Mouse (Mus musculus) liver, embryonic 13.5 days (tissue): ENCODE measurements around the gene Trmt61a. TPM values are rescaled to one million over a fixed set of nuclear protein-coding genes. Genes with fewer than 3 reads are reported as not detected.

Experiments
- ATAC-seq: fragments of 200-750 bp; cut with Nextera tagmentation; 2 replicates; pipeline ENCODE4 v1.8.0; 2017; ENCODE audit warnings: low read depth, mild to moderate bottlenecking, moderate number of reproducible peaks, moderate library complexity
- DNase-seq: peaks from one replicate; pipeline ENCODE4 v3.0.0; 2022
- H3K27ac ChIP-seq: fragments of 300-500 bp; sonication (generic); 2 replicates; pipeline ENCODE4 v1.5.1; 2015; ENCODE audit warnings: moderate library complexity, mild to moderate bottlenecking, inconsistent platforms
- H3K27me3 ChIP-seq: fragments of 300-500 bp; sonication (generic); 2 replicates; pipeline ENCODE4 v1.6.1; 2015; ENCODE audit warnings: mild to moderate bottlenecking, inconsistent platforms
- H3K36me3 ChIP-seq: fragments of 300-500 bp; sonication (generic); 2 replicates; pipeline ENCODE4 v1.6.1; 2015; ENCODE audit warnings: mild to moderate bottlenecking, inconsistent platforms
- H3K4me1 ChIP-seq: fragments of 300-500 bp; sonication (generic); replicated peaks from 2 replicates; pipeline ENCODE4 v1.6.1; 2015; ENCODE audit warnings: inconsistent platforms
- H3K4me2 ChIP-seq: fragments of 300-500 bp; sonication (generic); 2 replicates; pipeline ENCODE4 v1.6.1; 2015; ENCODE audit warnings: inconsistent platforms, mild to moderate bottlenecking, moderate library complexity
- H3K4me3 ChIP-seq: fragments of 300-500 bp; sonication (generic); replicated peaks from 2 replicates; pipeline ENCODE4 v1.5.1; 2015; ENCODE audit warnings: mild to moderate bottlenecking, inconsistent platforms
- H3K9ac ChIP-seq: fragments of 300-500 bp; sonication (generic); 2 replicates; pipeline ENCODE4 v1.6.1; 2015; ENCODE audit warnings: mild to moderate bottlenecking, inconsistent platforms
- H3K9me3 ChIP-seq: fragments of 300-500 bp; sonication (generic); replicated peaks from 2 replicates; pipeline ENCODE4 v1.6.1; 2016; ENCODE audit warnings: inconsistent platforms
- WGBS: fragments of 180-500 bp; shearing (Covaris S2); methylation state at CpG from one replicate; pipeline ENCODE4 v1.1.7; 2015; ENCODE audit not compliant: insufficient replicate concordance; 5-methylcytosine and 5-hydroxymethylcytosine counted together
- polyA plus RNA-seq: library from polyadenylated mRNA; unstranded; fragments of >200 nt; fragmentation: Nextera tagmentation; extraction: Ambion mirVana; gene quantifications from 2 replicates; pipeline ENCODE4 v1.2.1, GENCODE M21; 2015

Trmt61a gene
- polyA plus RNA-seq, 1 experiment from 2014 or later = 13.2 TPM

DNA sequence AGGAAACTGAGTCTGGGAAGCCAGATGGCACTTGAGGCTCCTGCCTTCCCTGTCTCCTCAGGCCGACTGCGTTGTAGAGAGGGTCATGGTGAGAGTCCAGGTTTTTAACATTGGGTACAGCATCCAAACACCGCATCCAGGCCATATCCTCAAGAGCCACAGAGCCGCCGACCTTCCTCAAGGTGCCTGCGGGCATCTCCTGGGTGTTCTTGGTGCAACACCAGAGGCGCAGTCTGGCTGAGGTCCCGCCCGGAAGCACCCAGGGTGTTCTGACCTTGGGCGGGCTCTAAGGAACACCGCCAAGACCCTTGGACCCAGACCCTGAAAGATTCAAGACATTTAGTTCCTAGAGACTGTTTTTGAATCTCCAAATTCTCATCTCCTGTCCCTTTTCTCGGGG, 5.3 kb upstream of the Trmt61a start:
- Histone ChIP-seq H3K27ac (no peak overlapping the region), H3K4me2 (peak overlapping the region; percentile 69), H3K4me3 (peak overlapping the region; percentile 54), H3K27me3 (peaks cover 75% of the 10 kb centered on the region), H3K9ac (no peak overlapping the region), H3K36me3 (no peaks in the 10 kb centered on the region), H3K9me3 (no peaks in the 10 kb centered on the region), H3K4me1 (peaks cover 62% of the 10 kb centered on the region)
- ATAC-seq (no peak), DNase-seq (no peak)
- 17% methylated on average over 12 of the region's 12 CpGs for WGBS

DNA sequence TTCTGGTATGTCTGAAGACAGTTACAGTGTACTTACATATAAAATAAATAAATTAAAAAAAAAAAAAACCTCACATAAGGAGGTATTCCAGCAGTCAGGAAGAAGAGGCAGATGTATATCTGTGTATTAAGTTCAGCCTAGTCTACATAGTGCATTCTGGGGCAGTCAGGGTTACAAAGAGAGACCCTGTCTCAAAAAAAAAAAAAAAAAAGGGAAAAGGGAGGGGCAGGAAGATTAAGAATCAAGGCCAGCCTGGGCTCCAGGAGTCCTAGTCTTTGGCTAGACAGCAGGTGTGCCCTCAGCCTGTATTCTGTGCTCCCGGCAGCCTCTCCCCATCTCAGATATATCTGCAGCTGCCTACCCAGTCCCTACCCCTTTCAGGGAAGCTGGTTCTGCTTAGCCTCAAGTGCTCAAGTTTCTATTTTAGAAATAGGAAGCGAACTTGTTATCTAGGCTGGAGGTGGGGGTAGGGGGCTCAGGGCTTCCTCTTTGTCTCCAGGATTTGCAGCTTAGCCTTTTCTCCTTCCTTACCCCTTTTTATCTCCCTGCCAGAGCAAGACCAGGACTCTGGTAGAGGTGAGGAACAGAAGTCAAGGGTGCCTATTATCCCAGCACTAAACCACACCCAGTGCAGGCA, 2.9 kb upstream of the Trmt61a start:
- Histone ChIP-seq H3K27me3 (peaks cover 60% of the 10 kb centered on the region), H3K36me3 (peaks cover 4% of the 10 kb centered on the region; the same call in 1 of the 2 replicates), H3K9me3 (no peaks in the 10 kb centered on the region), H3K9ac (no peak overlapping the region), H3K27ac (no peak overlapping the region), H3K4me2 (no peak overlapping the region), H3K4me1 (peaks cover 60% of the 10 kb centered on the region), H3K4me3 (no peak overlapping the region)
- no peak for ATAC-seq
- WGBS = 9% methylated on average over 2 of the region's 2 CpGs
- no peak for DNase-seq

DNA sequence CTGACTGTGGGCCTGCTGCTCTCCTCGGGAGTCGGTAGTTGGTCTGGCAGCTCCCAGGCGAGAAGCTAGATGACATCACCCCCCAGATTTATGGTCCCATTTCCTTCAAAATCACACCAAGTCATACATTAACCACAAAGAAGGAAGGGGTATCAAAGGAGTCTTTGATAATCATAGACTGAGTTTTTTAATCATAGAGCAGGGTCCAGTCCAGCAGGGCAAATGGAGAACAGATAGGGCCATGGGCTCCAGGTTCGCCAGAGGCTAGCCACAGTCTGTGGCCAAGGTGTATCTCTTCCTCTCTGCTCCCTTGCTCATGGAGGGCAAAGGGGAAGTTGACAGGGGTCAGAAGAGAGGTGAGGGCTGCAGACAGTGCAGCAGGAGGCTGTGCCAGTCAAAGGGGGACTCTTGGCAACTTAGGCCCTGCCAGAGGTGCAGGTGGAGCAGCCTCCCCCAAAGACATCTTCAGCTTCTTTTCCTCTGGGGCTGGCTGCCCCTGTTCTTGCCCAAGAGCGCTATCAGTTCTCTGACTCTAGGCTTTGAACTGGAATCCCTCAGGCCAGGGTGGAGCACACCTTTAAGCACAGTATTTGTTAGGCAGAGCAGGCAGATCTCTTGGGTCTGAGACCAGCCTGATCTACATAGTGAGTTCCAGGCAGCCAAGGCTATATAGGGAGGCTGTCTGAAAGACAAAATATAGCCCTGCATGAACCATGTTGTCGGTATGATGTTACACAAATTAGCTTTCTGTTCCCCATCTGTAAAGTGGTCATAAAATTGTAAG, 1.9 kb upstream of the Trmt61a start:
- H3K4me1 ChIP-seq = peaks cover 53% of the 10 kb centered on the region
- peaks cover 50% of the 10 kb centered on the region for H3K27me3 ChIP-seq
- H3K36me3 ChIP-seq = peaks cover 15% of the 10 kb centered on the region
- WGBS = 56% methylated on average over 6 of the region's 6 CpGs
- H3K4me2 ChIP-seq = no peak overlapping the region
- H3K9ac ChIP-seq = no peak overlapping the region
- no peak for ATAC-seq
- H3K9me3 ChIP-seq = no peaks in the 10 kb centered on the region
- no peak for DNase-seq
- H3K4me3 ChIP-seq = no peak overlapping the region
- no peak overlapping the region for H3K27ac ChIP-seq

DNA sequence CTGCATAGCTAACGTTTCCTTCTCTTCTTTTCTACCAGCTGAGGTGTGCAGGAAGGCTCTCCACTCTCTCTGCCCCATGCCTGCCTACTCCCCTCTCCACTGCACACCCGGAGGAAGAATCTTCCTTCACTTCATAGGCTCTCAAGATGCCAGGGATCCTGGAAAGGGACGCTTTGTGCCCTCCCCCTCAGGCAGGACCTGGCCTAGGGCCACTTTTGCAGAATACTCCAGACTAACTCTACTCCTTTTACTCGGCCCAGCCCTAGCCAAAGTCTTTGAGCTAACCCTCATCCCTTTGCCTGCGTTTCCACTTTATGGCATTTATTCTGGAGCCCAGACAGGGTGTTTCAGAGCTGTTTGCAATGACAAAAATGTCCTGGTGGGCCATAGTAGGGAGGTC, 484 bp upstream of the Trmt61a start:
- WGBS = 32% methylated on average over 5 of the region's 5 CpGs
- ATAC-seq = peak; percentile 10; the same call in 1 of the 2 replicates

DNA sequence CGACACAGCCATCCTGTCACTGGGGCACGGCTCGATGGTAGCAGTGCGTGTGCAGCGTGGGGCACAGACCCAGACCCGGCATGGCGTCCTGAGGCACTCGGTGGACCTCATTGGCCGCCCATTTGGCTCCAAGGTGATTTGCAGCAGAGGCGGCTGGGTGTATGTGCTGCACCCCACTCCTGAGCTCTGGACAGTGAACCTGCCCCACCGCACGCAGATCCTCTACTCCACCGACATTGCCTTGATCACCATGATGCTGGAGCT, 697 bp downstream of the Trmt61a start:
- ATAC-seq = 0 out of 2 replicates have a peak, but pooled peaks have one; percentile 1
- under 1% methylated on average over 13 of the region's 13 CpGs for WGBS
- peaks cover 24% of the 10 kb centered on the region for H3K27me3 ChIP-seq
- H3K9me3 ChIP-seq = no peaks in the 10 kb centered on the region
- peak overlapping the region; percentile 89 for H3K4me3 ChIP-seq
- H3K27ac ChIP-seq = peak overlapping the region; percentile 43
- peaks cover 44% of the 10 kb centered on the region for H3K4me1 ChIP-seq
- H3K36me3 ChIP-seq = peaks cover 40% of the 10 kb centered on the region
- peak overlapping the region; percentile 84 for H3K9ac ChIP-seq
- peak overlapping the region; percentile 90 for H3K4me2 ChIP-seq
- no peak for DNase-seq

More for the DNA sequence above, 484 bp upstream of the Trmt61a start:
- Histone ChIP-seq H3K4me3 (peak overlapping the region; percentile 89), H3K36me3 (peaks cover 29% of the 10 kb centered on the region), H3K27ac (peak overlapping the region; percentile 86), H3K27me3 (peaks cover 36% of the 10 kb centered on the region), H3K9ac (peak overlapping the region; percentile 84), H3K4me2 (peak overlapping the region; percentile 90), H3K9me3 (no peaks in the 10 kb centered on the region), H3K4me1 (peaks cover 43% of the 10 kb centered on the region)
- DNase-seq = no peak

DNA sequence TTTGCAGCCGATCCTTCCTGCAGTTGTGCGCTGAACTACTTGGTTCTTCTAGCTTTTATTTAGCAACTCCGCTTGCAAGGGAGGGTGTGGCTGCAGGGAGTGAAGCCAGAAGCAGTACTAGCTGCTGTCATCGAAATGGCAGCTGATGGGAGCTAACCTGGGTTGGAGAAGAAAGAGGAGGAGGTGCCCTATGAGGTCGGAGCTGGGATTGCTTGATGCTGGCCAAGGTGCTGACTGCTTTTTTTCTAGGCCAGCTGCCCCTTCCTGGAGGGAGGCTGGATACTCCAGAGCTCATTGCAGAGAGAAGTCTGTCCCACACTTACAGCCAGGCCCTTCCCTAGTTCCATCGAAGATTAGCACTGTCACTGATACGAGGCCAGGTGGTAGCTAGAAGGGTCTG, 1.1 kb downstream of the Trmt61a start:
- peaks cover 20% of the 10 kb centered on the region for H3K27me3 ChIP-seq
- H3K9me3 ChIP-seq = no peaks in the 10 kb centered on the region
- H3K4me1 ChIP-seq = peaks cover 44% of the 10 kb centered on the region
- ATAC-seq (no peak), DNase-seq (no peak)
- WGBS = 15% methylated on average over 7 of the region's 7 CpGs
- peak overlapping the region; percentile 84 for H3K9ac ChIP-seq
- peak overlapping the region; percentile 89 for H3K4me3 ChIP-seq
- peak overlapping the region; percentile 90 for H3K4me2 ChIP-seq
- peak overlapping the region; percentile 43 for H3K27ac ChIP-seq
- peaks cover 44% of the 10 kb centered on the region for H3K36me3 ChIP-seq

DNA sequence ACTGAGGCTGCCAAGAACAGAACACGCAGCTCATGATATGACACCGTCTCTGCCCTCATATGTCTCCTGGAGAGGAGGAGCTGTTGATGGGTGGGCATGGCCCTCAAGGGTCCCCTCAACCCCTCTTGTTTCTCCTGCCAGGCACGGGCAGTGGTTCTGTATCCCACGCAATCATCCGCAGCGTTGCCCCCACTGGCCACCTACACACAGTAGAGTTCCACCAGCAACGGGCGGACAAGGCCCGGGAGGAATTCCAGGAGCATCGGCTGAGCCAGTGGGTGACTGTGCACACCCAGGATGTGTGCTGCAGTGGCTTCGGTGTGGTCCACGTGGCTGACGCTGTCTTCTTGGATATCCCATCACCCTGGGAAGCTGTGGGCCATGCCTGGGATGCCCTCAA, 2.8 kb downstream of the Trmt61a start:
- DNase-seq (no peak), ATAC-seq (no peak)
- H3K4me3 ChIP-seq = no peak overlapping the region
- no peaks in the 10 kb centered on the region for H3K9me3 ChIP-seq
- H3K27ac ChIP-seq = no peak overlapping the region
- H3K9ac ChIP-seq = 0 out of 2 replicates have a peak overlapping the region, but pooled peaks have one; percentile 13
- H3K4me1 ChIP-seq = peaks cover 38% of the 10 kb centered on the region
- H3K27me3 ChIP-seq = 0 out of 2 replicates have a peak, but pooled peaks cover 5% of the 10 kb centered on the region
- no peak overlapping the region for H3K4me2 ChIP-seq
- peaks cover 44% of the 10 kb centered on the region for H3K36me3 ChIP-seq
- WGBS = 88% methylated on average over 13 of the region's 13 CpGs

DNA sequence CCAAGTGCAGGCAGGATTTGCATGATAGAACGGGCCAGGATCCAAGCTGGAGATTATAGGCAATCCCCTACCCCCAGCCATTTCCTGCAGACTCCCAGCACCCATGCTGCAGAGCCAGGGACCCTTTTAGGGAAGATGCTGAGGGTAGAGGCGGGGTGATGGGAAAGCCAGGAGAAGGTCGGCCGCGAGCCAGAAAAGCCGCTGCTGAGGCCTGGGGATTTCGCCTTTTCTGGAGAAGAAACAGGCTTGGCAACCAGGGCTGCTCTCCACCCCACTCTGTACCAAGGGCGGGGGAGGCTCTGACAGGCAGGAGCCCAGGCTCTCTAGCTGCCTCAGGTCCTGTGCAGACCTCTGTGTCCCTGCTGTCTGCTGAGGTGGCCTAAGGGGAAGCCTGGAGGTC, 3.4 kb downstream of the Trmt61a start:
- H3K9me3 ChIP-seq = no peaks in the 10 kb centered on the region
- H3K4me2 ChIP-seq = no peak overlapping the region
- WGBS = 74% methylated on average over 8 of the region's 8 CpGs
- H3K27ac ChIP-seq = no peak overlapping the region
- peaks cover 44% of the 10 kb centered on the region for H3K36me3 ChIP-seq
- no peak overlapping the region for H3K9ac ChIP-seq
- peaks cover 34% of the 10 kb centered on the region for H3K4me1 ChIP-seq
- H3K27me3 ChIP-seq = no peaks in the 10 kb centered on the region
- no peak for ATAC-seq
- no peak overlapping the region for H3K4me3 ChIP-seq
- no peak for DNase-seq

DNA sequence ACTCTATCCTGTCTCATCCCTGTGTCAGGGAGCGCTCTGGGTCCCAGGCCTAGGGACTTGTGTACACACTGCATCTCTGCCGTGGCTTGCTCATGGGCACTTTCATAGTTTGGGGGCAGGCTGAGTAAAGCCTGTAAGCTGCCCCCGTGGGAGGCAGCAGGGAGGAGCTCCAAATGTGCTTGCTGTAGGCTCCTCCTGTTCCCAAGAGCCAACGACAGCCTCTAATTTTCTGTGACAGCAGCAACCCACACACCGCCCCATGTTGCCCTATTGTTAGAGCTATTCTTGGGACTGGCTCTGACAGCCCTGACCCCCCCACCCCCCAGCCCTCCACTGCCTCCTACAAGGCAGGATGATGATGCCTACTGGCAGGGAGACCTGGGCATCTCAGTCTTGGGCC, 4.1 kb downstream of the Trmt61a start:
- Histone ChIP-seq H3K9ac (no peak overlapping the region), H3K4me3 (no peak overlapping the region), H3K9me3 (no peaks in the 10 kb centered on the region), H3K27ac (no peak overlapping the region), H3K4me1 (peaks cover 33% of the 10 kb centered on the region), H3K36me3 (peaks cover 44% of the 10 kb centered on the region), H3K27me3 (no peaks in the 10 kb centered on the region), H3K4me2 (no peak overlapping the region)
- no peak for DNase-seq
- no peak for ATAC-seq
- WGBS = 74% methylated on average over 5 of the region's 5 CpGs

DNA sequence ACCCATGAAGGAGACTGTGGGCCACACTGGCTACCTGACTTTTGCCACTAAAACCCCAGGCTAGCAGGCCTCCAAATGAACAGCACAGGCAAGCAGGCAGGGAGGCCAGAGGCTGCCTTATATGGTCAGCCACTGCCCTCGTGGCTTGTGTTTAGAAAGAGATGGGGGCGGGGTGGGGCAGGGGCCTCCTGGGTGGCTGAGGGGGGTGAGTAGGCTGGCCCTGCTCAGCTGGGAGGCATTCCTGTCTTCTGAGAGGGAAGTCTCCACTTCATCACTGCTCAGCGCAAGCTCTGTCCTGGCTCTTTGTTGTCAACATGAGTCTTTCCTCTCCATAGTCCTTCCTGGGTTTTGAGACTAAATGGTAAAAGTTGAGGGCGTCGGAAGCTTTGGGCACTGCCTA, 4.9 kb downstream of the Trmt61a start:
- Histone ChIP-seq H3K27me3 (0 out of 2 replicates have a peak, but pooled peaks cover 4% of the 10 kb centered on the region), H3K36me3 (peaks cover 44% of the 10 kb centered on the region), H3K4me3 (no peak overlapping the region), H3K9ac (no peak overlapping the region), H3K4me2 (no peak overlapping the region), H3K27ac (no peak overlapping the region), H3K9me3 (no peaks in the 10 kb centered on the region), H3K4me1 (peaks cover 26% of the 10 kb centered on the region)
- DNase-seq = no peak
- WGBS = 62% methylated on average over 5 of the region's 5 CpGs
- no peak for ATAC-seq

DNA sequence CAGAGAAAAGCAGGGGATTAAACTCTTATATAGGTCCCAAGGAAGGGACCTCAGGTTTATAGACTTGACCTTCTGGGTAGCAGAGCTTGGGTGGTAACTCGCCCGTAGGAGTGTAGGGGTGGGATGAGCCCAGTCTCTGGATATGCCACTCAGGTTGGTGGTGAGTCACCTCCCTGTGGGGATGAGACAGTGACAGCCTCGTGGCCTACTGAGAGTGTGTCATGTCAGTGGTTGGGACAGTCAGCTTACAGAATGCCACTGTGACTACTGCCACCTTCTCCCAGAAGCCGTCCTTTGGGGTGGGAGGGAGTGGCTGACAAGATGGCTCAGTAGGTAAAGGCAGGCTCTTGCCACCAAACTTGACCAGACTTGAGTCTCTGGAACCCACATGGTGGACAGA, 8.5 kb downstream of the Trmt61a start:
- no peak overlapping the region for H3K4me3 ChIP-seq
- DNase-seq (no peak), ATAC-seq (no peak)
- 53% methylated on average over 4 of the region's 4 CpGs for WGBS
- H3K4me1 ChIP-seq = peaks cover 8% of the 10 kb centered on the region
- 0 out of 2 replicates have a peak, but pooled peaks cover 4% of the 10 kb centered on the region for H3K27me3 ChIP-seq
- H3K36me3 ChIP-seq = peaks cover 25% of the 10 kb centered on the region
- H3K9me3 ChIP-seq = no peaks in the 10 kb centered on the region
- no peak overlapping the region for H3K4me2 ChIP-seq
- H3K27ac ChIP-seq = no peak overlapping the region
- no peak overlapping the region for H3K9ac ChIP-seq
